14 mouse cellular contexts compared by ENCODE assay signal in genomic region chr5:32217477-32217876, GRCm38 (mm10). TPM values are rescaled to one million over a fixed set of nuclear protein-coding genes. Genes with fewer than 3 reads are reported as not detected.
"Had no signal": no experiment of that assay in that cellular context is flagged by ENCODE, and none has a peak within 500 bp of the region (broad histone marks: within the 10 kb centered on the region; RNA-seq: fewer than 3 reads in every experiment).

No protein-coding gene starts in this region.

- H3K27ac ChIP-seq: kidney, postnatal 0 days; limb, embryonic 12.5 days; liver, embryonic 14.5 days; neural tube, embryonic 13.5 days; stomach, embryonic 15.5 days had no signal

- H3K9me3 ChIP-seq: limb, embryonic 12.5 days; neural tube, embryonic 13.5 days; stomach, embryonic 15.5 days had no signal

- H3K4me3 ChIP-seq: limb, embryonic 12.5 days; neural tube, embryonic 13.5 days; stomach, embryonic 15.5 days had no signal

- H3K4me1 ChIP-seq: limb, embryonic 12.5 days; neural tube, embryonic 13.5 days; stomach, embryonic 15.5 days had no signal

- DNase-seq: kidney, adult 9 months; kidney, postnatal 36 days; layer of hippocampus, adult 9-11 months; layer of hippocampus, postnatal 36 days; lung, adult 18-20 months; retina, postnatal 1 day; right cerebral cortex, postnatal 14 days had no signal

- H3K4me2 ChIP-seq: limb, embryonic 12.5 days; neural tube, embryonic 13.5 days; stomach, embryonic 15.5 days had no signal

- H3K27me3 ChIP-seq: limb, embryonic 12.5 days; neural tube, embryonic 13.5 days; stomach, embryonic 15.5 days had no signal

- H3K9ac ChIP-seq: limb, embryonic 12.5 days; liver, embryonic 14.5 days; neural tube, embryonic 13.5 days; stomach, embryonic 15.5 days had no signal

- ATAC-seq: midbrain, embryonic 16.5 days had no signal

- H3K36me3 ChIP-seq: limb, embryonic 12.5 days; neural tube, embryonic 13.5 days; stomach, embryonic 15.5 days had no signal

RNA-seq across cellular contexts. Expression of gene Plb1, which starts 15.0 kb away (rescaled TPM):
- total RNA-seq: megakaryocyte-erythroid progenitor cell, adult 5-6 weeks had no signal
- polyA plus RNA-seq: neural tube, embryonic 13.5 days had no signal
